Mouse (Mus musculus): ENCODE data around the gene Dcst1. TPM values are rescaled to one million over a fixed set of nuclear protein-coding genes. Genes with fewer than 3 reads are reported as not detected.

Gene Dcst1
- total RNA-seq, 2 experiments from 2014 or later = not detected

- ATAC-seq (replicated peaks; ENCODE audit: poor library complexity) = no peak
Observed at GRCm38 (mm10) chr3:89337062-89337720, 27.9 kb downstream of the Dcst1 start.

DNA sequence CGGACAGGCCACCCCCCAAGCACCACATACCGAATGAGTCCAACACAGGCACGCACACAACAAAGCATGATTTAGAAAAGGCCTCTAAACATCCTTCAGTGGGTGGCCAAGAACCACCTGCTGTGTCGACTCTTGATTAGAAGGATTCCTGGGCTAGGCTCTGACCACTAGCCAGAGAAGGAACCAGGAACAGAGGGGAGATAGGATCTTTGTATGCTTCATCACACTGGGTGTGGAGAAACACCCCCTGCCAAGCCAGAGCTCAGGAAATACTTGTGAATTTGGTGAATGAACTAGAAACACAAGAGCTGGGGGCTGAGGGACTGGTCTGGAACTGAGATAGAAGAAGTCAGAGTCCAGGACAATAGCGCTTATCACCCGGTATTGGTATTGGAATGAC is 28.5 kb downstream of the Dcst1 start:
- no peak for ATAC-seq (replicated peaks; ENCODE audit: poor library complexity)

- ATAC-seq (replicated peaks; ENCODE audit: poor library complexity) = no peak
Observed at GRCm38 (mm10) chr3:89333053-89333452, 32.0 kb downstream of the Dcst1 start.

DNA sequence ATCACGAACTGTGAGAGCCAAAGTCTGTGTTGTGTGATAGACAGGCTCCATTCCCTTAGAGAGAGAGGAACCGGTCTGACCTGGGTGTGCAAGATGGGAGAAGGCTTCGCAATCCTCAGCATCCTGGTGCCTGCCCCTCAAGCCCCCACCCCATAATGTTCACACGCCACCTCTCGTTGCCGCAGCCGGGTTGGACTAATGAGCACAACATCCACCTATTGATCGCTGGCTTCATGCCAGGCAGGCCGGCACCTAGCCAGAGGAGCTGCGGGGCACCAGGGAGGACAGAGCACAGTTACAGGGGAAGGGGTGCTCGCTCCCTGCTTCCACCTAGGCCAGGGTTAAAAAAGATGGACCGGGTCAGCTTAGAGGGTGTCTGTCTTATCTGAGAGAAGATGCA is 32.6 kb downstream of the Dcst1 start:
- ATAC-seq (replicated peaks; ENCODE audit: poor library complexity) = no peak

DNA sequence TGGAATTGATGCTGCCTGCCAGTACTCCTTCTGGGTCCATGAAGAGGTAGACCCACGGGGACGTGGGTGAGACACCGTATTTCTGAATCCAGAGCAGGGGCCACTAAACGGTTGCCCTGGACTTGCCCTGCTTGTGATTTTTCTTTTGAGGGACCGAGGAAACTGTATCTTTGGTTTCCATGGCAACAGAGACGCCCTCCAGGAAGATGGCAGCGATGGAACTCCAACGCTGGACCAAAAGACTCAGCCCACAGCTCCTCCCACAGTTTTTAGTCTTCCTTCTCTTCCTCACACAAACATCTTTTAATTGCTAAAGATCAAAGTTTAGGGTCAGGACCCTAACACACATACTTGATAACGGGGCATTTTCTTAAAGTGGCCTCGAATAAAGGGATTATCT is 33.0 kb downstream of the Dcst1 start:
- no peak for ATAC-seq (replicated peaks; ENCODE audit: poor library complexity)

GRCm38 (mm10) chr3:89331561-89331960 is 33.5 kb downstream of the Dcst1 start:
- ATAC-seq (replicated peaks; ENCODE audit: poor library complexity) = peak; percentile 55; the same call in 1 of the 2 replicates

DNA sequence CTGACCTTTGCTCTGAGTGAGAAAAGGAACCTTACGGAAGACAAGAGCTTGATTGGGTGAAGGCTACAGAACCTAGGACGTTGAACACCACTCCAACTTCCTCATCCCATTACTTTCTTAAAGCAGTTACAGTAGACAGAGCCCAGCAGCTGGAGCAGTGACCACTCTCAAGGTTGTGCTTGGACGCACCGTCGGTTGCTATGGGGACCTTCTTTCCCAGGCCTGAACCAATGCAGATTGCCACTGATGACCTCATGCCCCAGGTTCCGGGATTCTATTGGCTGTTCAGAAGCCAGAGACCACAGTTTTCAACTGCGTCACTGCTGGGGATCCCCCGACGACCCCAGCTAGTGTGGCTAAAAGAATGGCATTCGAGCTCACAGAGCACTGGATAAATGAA is 34.1 kb downstream of the Dcst1 start:
- ATAC-seq (replicated peaks; ENCODE audit: poor library complexity) = 0 out of 2 replicates have a peak, but pooled peaks have one; percentile 23

DNA sequence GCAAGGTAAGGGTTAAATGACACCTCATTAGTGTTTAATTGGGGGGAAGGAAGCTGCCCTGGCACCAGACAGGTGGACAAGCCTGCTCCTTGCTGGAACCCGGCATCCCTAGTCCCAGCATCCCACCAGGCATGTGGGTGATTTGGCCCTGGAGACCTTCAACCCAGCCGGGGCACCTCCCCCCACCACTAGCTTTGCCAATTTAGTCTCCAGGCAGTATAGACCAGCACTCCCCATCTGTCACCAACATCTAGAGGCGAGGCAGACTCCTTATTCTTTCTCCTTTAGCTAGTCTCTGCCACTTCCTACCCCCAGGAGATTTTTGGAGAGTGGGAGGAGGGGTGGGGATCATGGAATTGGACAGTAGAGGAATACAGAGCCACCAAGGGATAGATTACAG is 34.7 kb downstream of the Dcst1 start:
- ATAC-seq (replicated peaks; ENCODE audit: poor library complexity) = no peak

GRCm38 (mm10) chr3:89328623-89329022 is 36.4 kb downstream of the Dcst1 start:
- no peak for ATAC-seq (replicated peaks; ENCODE audit: poor library complexity)

DNA sequence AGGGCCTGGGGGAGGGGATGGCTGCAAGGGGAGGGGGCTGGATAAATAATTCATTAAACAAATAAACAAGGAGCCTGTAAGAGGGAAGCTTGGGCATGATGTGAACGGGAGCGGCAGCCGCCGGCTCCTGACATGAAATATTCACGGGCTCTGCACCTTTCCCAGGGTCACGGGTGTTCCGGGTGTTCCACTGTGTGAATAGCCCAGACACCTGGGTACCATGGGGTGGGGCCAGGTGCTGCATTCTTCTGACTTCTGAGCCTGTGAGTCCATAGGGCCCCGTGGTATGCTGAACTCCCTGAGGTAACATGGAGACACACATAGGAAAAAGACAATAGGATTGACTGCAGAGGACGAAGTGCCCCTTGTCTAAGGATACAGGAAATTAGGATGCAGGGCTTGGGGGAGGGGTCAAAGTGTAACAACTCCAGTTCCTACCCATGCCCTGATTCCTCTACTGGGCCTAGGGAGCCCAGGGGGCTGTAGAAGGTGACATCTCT is 37.6 kb downstream of the Dcst1 start:
- ATAC-seq (replicated peaks; ENCODE audit: poor library complexity) = no peak

DNA sequence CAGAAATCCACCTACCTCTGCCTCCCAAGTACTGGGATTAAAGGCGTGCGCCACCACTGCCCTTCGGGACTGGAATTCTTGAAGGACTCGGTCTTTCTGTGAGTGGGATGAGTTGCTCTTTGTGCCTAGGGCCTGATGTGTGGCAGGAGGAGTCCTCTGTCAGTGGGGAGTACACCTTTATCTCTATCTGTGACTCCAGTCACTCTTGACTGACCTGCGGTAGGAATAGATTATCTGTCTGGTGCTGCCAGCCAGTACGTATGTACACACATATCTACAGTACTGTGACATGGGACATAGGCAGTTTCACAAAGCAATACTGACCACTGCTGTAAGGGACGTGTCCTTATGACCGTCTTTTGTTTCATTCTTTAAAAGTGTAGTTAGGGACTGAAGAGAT is 39.2 kb downstream of the Dcst1 start:
- 0 out of 2 replicates have a peak, but pooled peaks have one; percentile 32 for ATAC-seq (replicated peaks; ENCODE audit: poor library complexity)

GRCm38 (mm10) chr3:89322514-89323165 is 42.4 kb downstream of the Dcst1 start, which contains the start of gene Efna3:
Efna3 (minus strand) TSS chr3:89322965.
- ATAC-seq (replicated peaks; ENCODE audit: poor library complexity) = peak; percentile 52

GRCm38 (mm10) chr3:89322131-89322500 is 42.9 kb downstream of the Dcst1 start:
- ATAC-seq (replicated peaks; ENCODE audit: poor library complexity) = no peak

DNA sequence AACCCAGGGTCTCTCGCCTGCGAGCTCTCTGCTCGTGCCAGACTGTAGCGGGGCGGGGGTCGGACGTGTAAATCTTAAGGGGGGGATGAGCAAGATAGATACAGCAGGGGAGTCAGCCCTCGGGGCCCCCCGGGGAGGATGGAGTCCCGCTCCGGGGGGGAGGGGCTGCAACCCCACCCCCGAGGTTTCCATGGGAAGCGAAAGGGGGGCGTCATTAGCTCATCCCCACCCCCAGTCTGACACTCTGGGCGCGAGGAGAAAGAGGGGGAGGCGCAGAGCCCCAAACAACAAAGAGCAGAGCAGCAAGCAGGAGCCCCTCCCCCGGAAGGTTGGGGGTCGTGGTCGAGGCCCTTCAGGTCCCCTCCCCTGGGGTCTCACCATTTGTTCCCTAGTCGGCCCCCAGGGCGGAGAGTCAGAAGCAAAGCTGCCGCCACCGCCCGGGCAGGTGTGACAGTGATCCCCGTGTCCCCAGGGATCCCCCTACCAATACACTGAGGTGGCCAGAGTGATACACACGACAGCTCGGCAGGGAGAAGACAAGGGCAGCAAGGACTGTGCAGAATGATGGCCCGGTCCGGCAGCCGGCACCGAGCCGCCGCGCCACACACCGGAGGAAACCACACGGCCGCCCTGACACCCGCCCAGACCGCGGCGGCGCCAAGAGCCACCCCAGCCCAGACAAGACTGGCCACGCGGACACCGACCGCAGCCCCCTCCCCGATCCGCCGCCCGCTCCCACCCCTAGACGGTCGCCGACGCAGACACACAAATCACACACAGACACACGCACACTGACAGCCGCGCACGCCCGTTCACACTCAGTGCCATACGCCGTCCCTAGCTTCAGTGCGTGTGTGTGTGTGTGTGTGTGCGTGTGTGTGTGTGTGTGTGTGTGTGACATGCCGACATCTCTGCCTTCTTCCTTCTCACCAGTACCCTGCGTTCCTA is 43.6 kb downstream of the Dcst1 start:
- no peak for ATAC-seq (replicated peaks; ENCODE audit: poor library complexity)

DNA sequence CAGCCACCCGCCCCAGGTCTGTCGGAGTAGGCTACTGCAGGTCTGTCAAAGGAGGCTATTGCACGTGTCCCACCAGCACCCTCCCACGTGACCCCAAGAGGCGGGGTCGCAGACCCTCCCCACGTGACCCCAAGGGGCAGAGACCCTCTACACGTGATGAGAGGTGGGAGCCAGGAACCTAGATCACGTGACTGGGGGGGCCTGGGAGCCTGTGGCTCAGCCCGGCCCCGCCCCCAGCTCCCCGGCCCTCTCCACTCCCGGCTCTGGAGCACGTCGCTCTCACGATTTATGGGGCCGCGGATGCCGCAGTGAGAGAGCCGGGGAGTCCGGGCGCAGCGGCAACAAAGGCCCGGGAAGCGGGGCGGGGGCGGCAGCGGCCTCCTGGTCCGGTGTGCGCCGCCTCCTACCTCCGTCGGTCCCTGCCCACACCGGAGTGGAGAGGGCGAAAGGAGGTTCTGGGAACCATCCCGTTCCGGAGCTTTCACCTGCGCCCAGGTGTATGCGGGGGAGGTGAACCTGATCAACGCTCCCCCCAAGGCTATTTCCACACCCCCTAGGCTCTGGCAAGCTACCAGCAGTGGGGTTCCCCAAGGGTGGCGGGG is 44.4 kb downstream of the Dcst1 start:
- ATAC-seq (replicated peaks; ENCODE audit: poor library complexity) = no peak

DNA sequence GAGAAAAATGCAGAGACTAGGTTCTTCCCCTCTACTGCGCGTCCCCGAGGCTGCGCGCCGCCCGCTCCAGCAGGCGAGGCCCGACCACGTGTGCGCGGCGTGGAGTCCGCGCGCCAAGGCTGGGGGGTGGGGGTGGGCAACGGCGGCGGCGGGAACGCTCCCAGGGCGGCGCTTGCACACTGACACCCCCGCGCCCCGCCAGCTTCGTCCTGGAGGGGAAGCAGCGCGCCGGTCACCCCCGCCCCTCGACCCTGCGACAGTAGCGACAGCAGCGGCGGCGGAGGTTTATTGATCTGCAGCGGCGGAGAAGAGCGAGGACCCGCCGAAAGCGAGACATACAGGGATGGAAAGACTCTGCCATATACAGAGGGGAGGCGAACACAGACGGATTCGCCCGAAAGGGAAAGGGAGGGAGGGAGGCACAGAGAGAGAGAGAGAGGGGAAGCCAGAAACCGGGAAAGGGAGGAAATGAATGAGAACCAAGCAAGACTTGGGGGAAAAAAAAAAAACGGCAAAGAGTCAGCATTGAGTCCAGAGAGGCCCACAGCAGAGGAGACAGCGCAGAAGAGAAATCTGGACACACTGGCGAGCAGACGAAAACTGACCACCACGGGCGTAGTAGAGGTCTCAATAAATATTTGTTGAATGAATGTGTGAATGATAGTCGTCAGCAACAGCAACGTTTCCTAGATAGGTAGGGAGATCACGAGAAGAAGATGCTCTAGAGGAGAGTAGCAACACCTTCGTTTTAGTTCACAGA is 45.3 kb downstream of the Dcst1 start:
- ATAC-seq (replicated peaks; ENCODE audit: poor library complexity) = no peak

DNA sequence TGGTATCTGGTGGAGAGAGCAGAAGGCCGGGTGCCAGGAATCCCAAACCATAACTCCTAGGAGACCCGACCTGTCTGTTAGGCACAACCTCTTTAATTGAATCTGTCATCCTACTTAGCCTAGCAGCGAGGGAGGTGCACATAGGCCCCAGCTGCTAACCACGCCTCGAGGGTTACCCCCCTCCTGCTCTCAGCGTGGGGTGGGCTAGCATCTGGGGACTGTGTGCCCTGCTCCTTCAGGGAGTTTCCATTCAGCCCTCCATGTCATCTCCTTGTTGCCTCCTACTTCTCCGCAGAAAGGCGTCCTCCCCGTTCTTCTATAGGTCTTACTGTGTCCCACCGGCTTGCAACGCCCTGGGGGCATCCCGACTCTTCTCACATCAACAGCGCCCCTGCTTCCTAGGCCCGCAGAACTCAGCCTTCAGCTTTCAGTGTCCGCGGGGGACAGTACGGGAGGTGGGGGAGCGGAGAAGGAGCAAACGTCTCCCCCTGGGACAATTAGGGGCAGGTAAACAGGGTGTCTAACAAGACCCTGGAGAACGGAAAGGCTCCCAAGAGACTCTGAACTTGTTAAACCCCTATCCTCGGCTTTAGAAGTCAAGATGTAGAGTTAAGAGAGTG is 46.0 kb downstream of the Dcst1 start:
- ATAC-seq (replicated peaks; ENCODE audit: poor library complexity) = no peak

- ATAC-seq (replicated peaks; ENCODE audit: poor library complexity) = no peak
Observed at GRCm38 (mm10) chr3:89318316-89318715, 46.7 kb downstream of the Dcst1 start.

DNA sequence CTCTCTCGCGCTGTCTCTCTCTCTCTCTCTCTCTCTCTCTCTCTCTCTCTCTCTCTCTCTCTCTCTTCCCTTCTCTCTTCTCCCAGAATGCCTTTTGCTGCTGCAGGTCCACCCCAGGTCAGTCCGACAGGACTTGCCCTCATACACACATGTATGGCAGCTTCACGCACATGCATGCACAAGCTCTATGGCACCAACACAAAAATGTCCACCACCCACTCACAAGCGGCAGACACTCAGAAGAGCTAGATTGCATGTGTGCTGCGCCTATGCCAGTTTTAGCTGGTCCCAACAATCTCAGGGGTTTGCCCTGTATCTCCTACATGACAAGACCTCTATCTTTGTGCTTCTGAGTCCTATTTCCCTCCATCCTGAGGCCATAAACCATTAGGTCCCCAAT is 47.8 kb downstream of the Dcst1 start:
- no peak for ATAC-seq (replicated peaks; ENCODE audit: poor library complexity)

- ATAC-seq (replicated peaks; ENCODE audit: poor library complexity) = peak; percentile 87
Observed at GRCm38 (mm10) chr3:89316833-89317232, 48.2 kb downstream of the Dcst1 start.
